Mouse (Mus musculus) stomach, postnatal 0 days (tissue): ENCODE data around the gene Wdr74.

Experiments
- CTCF ChIP-seq: IDR thresholded peaks from 2 replicates; pipeline ENCODE4 v1.5.1; 2016; ENCODE audit warnings: antibody characterized with exemption, low read depth, mild to moderate bottlenecking, moderate library complexity
- EP300 ChIP-seq: optimal IDR thresholded peaks from 2 replicates; pipeline ENCODE3; 2016; ENCODE audit warnings: antibody characterized with exemption

DNA sequence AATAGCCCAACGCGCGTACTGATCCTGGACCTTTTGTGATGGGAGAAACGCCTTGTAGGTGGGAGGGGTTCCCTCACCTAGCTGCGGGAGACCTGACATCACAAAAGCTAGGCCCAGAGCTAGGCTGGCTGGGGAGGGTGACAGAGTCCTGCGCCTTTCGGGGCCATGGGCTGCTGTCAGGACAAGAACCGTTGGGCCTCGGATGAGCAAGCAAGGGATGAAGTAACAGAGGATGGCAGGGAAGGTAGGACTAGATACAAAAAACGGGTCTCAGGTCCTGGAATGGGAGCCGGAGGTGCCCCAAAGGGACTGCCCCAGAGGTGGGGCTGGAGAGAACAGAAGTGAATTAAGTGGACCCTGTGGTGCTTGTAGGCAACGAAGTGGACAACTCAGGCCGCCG is 5.0 kb downstream of the Wdr74 start, which contains the start of gene 1700092M07Rik:
- TF ChIP-seq CTCF (no peak), EP300 (no peak)
